Mouse (Mus musculus) lung, postnatal 14 days (tissue): ENCODE data around the gene Cd82.

Source experiments
- DNase-seq: peaks from one replicate; pipeline ENCODE4 v3.0.0; 2021

Gene Cd82

DNA sequence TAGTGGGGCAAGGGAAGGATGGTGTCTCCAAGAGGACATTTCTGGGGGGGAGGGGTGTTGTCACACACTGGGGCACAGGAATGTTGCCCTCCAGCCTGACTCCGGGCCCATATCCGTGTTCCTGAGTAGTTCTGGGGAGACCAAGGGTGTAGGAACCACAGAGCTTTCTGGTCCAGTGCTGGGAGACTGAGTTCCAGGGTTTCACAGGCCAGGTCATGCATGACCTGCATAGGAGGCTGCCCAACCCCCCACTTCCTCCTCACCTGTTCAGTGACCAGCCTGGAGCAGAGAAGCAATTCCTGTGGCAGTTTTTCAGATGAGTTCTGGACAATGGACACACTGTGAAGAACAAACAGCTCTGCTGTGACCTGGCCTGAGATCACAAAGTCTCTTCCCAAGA is 19.8 kb downstream of the Cd82 start:
- no peak for DNase-seq

DNA sequence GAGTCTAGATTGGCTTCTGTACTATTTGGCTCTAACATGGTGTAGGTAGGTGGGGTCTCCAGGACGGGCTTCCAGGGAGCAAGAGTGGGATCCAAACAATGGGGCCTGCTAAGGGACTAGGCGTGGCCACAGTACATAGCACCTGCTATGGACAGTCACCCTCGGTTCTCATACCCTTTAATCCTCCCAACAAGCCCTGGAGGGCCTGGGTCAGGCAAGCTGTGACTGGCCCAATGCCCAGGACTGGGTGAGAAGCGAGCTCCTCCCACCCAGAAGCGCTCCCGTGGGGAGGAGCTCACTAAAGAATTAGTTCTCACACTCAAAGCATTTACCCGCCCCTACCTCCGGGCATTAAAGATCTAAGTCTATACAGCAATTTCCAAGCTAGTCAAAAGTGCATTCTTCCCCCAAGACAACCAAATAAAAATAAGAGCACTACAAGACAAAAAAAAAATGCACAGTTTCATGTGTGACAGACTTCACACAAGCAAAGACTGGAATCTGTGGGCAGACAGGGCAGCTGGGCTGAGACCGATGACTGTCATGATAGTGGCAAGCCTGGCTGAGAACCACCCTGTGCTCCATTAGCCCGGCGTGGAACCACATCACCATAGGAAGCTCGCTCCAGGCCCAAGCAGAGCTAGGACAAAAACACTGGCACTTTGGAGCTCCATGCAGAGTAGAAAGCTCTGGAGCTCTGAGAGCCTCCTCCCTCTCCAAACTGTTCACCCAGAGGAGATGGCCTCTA is 23.0 kb downstream of the Cd82 start:
- peak; percentile 62 for DNase-seq

- DNase-seq = no peak
Observed at GRCm38 (mm10) chr2:93439352-93439771, 23.6 kb downstream of the Cd82 start.

GRCm38 (mm10) chr2:93438335-93438734 is 24.6 kb downstream of the Cd82 start:
- DNase-seq = no peak

DNA sequence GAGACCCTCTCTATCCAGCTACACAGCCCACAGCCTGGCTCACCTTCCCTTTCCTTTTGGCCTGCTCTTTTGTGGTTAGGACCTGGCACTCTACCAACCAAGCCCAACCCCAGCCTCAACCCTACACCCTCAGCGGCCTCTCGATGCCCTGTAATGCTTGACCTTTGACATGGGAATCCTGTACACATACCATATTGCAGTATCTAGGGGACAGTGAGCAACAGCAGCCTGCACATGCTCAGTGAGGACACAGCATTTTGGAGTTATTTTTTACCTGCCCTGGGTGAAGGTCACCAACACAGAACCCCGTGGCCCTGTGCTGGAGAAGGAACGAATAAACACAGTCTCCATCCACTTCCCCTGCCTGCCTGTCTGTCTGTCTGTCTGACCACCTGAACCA is 27.4 kb downstream of the Cd82 start:
- DNase-seq = no peak

- no peak for DNase-seq
Observed at GRCm38 (mm10) chr2:93434896-93435295, 28.0 kb downstream of the Cd82 start.

GRCm38 (mm10) chr2:93433543-93433942 is 29.4 kb downstream of the Cd82 start:
- no peak for DNase-seq

DNA sequence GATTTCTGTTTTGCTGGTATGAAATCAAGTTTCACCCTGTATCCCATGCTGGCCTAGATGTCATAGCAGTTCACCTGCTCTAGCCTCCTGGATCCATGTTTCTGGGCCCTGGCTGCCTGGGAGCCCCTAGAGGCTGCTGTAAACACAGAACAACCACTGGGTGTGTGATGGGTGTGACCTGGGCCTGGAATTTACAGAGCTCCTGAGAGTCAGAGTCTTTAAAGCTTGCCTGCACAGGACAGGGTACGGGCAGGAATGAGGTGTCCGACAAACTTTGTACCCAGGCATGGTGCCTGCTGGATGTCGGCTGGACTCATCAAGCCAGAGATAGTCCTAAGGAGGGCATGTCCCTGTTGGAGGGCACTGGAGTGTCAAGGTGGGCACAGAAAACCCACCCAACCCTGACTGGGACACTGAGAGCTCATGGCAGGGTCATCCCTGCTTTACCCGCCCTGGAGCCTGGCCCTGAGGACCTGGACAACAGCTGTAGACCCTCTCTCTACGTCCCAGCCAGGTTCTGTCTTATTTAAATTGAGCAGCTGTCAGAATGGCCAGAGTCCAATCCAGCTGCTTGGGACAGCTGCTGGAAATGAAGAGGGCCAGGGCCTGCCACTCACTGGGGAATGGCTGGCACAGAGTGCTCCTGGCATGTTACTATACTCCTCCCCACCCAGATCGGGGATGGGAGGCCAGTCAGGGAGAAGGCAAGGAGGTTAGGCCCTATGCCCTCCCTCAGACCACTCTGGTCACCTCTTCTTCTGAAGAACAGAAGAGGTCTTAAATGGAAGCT is 30.1 kb downstream of the Cd82 start:
- DNase-seq = peak; percentile 33

- DNase-seq = no peak
Observed at GRCm38 (mm10) chr2:93431575-93432325, 31.2 kb downstream of the Cd82 start.

DNA sequence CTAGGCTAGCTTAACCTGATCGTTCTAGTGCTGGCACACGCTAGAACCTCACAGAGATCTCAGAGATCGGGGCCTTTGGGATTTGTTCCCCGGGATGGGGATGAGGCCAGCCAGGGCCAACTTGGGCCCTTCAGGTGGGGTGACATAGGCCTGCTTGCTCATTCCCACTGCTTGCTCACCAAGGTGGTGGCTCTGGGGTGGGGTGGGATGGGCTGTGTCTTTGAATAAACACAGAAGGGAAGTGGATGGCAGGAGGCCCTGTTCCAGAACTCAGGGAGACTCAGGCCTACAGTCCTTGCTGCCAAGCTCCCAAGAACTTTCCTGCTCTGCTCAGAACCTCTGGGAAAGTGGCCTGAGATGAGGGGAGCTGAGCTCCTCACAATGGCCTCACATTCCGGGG is 31.9 kb downstream of the Cd82 start:
- no peak for DNase-seq

DNA sequence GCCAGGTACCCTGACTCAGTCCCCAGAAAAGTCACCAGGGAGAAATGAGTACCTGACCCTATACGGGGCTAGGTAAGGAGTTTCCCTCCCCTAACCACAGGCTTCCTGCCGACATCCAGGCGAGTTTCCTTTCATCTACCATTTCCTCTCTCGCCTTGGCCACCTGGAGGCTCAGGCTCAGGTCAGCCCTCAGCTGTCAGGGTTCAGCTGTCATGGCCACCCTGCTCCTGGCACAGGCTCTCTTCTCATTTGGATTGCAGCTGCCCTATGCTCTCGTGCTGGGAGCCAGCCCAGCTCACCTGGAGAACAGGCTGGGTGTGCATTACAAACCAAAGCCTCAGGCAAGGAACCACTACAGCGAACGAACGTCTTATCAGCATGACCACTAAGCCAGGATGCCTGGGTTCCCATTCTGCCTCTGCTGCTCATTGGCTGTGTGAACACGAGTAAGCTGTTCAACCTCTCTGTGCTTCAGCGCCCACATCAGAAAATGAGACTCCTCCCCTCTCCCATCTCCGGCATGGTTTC is 34.9 kb downstream of the Cd82 start:
- no peak for DNase-seq

DNA sequence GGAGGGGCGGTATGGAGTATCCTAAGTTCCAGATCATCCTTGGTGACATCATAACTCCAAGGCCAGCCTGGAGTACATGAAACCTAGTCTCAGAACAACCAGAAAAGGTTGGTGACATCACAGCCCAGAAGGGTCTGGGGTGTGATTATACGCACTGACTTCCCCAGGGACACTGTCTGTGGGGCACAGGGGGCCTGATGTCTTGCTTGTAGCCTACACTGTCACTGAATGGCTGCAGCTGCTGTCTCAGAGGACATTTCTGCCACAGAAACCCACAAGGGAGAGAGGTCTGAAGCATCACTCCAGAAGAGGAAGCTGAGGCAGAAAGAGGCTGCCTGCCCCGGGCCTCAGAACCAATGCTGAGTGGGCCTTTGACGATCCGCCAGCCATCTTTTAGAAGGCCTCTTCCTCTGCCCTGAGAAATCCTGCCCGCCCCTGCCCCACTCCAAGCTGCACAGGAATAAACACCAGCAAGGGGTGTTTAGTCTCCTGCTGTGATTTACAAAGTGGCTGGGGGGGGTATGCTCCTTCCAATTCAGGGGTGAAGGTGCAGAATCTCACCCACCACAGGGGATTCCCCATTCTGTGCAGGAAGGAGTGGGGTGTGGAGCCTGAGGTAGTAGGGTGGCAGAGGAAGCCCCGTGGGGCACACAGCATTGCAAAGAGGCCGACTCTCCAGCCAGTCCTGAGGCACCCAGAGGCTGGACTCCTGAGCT is 35.8 kb downstream of the Cd82 start:
- DNase-seq = no peak

- DNase-seq = no peak
Observed at GRCm38 (mm10) chr2:93425810-93426209, 37.1 kb downstream of the Cd82 start.

DNA sequence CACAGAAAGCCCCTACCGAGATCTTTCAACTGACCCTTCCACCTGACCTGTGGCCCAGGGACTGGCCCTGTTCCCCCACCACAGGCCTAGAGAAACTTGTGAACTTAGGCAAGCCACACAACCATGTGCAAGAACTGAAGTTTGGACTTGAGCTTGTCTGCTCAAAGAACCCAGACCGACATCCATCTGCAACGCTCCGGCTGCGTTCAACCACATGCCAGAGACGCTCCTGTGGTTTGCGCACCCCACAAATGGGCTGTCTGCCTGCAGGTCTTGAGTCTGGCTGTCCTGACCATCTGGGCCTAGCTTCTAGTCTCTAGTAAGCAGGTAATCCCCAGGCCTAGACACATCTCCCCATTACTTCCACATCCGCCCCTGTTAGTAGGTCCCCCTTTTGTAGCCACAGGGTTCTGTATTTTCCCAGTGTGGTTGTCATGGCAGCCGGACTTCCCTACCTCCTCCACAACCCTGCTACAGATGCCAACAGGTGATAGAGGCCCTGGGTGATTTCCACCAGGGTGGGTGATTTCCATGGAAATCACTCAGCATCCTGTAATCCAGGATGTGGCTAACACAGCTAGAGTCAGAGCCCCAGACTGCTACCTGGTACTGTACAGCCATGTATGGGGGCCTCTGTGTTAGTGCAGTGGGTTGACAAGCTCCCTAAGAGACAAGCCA is 38.5 kb downstream of the Cd82 start:
- DNase-seq = no peak

DNA sequence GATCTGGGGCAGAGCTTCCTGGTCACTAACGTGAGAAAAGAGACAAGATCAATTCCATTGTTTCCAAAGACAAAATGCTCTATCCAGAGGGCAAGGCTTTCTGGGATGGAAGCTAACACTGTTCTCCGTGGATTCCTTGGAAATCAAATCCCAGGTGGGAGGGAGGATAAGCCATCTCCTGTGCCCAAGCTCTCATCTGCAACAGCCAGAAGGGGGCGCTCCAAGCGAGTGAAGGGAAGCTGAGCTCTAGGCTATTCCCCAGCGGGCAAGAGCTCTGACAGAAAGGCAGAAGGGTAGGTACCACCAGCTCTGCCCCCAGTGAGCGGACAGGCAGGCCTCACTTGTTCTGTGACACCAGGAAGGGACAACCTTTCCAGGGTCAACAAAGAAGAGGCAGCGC is 41.6 kb downstream of the Cd82 start:
- DNase-seq = peak; percentile 92

DNA sequence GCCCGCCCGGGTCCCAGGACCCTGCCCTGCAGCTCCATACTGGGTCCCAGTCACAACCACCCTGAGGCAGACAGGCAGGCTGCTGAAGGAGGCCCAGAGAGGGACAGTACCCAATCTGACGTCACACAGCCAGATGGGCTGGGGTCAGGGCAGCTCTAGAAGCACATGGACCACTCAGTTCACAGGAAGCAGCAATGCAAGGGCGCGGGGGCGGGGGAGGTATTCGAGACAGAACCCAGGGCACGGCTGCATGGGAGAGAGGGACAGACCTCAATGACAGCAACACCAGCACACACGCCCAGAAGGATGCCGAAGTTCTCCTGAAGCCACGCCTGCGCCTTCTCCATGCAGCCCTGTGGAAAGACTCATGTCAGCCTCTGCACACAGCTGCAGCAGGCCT is 43.0 kb downstream of the Cd82 start:
- DNase-seq = no peak

- DNase-seq = peak; percentile 84
Observed at GRCm38 (mm10) chr2:93418396-93418795, 44.5 kb downstream of the Cd82 start.

DNA sequence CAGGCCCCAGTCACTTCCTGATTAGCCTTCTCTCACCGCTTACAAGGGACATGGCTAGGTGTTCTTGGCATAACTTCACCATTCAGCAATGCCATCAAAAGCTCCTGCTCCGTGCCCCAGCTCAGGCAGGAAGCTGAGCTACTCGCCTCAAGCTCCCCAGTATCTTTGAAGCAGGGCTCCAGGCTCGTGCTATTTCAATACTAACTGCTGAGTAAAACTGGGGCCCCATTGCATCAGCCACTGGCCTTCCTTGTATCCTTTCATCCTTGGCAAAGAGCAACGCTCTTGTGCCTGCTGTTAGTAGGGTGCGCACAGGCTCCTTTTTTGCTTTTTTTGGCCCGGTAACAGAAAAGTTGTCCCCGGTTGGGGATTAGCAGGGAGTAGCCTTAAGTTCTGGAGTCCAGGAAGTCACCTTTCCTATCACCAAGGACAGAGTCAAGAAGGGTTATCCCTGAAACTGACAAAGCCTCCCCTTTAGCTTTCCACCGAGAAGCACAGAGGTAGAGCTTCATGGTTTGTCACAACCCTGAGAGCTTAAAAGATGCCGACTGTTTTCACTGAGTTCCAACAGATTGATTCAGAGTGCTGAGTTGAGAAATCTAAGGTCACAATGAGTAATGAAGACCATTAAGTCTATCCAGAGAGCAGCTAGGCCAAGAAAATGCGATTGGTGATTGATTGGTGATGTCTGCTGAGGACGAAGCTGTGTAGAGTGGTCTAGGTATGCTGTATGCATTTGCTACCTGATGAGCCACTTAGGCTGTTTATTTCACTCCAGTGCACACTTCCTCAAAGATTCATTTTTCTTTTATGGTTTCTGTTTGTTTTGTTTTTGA is 45.8 kb downstream of the Cd82 start:
- DNase-seq = no peak

DNA sequence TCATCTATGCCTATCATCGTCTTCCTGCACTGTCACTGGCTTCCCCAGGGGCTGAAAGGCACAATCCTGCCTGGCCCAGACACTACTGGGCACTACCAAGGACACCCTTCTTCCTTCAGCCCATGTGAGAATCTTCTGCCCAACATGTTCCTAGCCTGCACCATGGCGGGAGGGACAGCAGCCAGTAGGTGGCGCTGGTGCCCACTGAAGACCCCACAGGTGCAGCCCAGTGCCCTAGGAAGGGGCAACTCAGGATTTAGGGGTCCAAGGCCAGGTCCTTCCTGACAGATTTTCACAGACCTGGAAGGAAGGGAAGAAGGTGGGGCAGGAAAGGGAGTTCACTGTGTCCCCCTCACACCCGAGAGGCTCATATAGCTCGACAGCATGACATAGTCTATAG is 47.7 kb downstream of the Cd82 start:
- peak; percentile 67 for DNase-seq

- DNase-seq = no peak
Observed at GRCm38 (mm10) chr2:93414163-93414562, 48.8 kb downstream of the Cd82 start.

- DNase-seq = peak; percentile 78
Observed at GRCm38 (mm10) chr2:93413367-93414014, 49.4 kb downstream of the Cd82 start.
